Mouse (Mus musculus) megakaryocyte, embryonic 14.5 days (primary cell): Measurements from ENCODE around the gene Ubl7.

Experiments
- FLI1 ChIP-seq: IDR thresholded peaks from 2 replicates; pipeline ENCODE4 v1.6.1; 2012; ENCODE audit warnings: low read length, inconsistent platforms, mixed read lengths
- GATA1 ChIP-seq: IDR thresholded peaks from 3 replicates; pipeline ENCODE4 v1.6.1; 2012; ENCODE audit warnings: mixed read lengths, low read length, inconsistent platforms, borderline replicate concordance

DNA sequence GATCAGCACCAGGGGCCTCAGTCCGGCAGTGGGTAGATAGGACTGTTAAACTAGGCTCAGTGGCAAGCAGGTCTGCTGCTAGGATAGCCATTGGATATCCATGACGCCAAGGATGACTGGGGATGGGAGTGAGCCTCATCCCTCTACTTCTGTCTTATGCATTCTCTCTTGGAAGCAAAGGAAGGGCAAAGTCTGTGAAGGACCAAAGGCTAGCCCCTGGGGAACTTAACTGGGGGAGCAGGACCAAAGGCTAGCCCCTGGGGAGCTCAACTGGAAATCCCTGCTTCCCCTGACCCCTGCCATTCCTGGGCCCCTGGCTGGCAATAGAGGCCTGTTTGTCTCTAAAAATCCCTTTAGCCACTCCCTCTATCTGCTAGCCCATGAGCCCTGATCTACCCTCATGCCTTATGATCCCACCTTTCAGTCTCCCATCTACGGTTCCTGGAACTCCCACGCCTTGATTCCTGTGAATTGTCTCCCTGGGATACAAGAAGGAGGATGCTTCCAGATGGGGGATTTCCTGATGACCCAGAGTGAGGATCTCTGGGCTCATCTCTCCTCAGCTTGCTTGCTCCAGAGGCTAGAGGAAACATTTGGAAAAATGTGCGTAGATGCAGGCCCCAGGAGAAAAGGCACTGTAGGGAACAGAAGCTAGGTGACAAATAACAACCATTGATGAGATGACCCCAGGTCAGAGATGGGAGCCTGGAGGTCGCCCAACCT lies 53.9 kb downstream of the Ubl7 start:
- TF ChIP-seq FLI1 (no peak), GATA1 (no peak)
